Mouse (Mus musculus) cerebellum, postnatal 4 days (tissue): ENCODE measurements around the gene Swap70.
"Not testable (repeated sequence)": the region's sequence is repeated elsewhere in the genome, so short reads cannot be mapped to it uniquely, and the experiment has no call there.

Experiments
- DNase-seq, 2 experiments: peaks; one replicate each; pipeline ENCODE4 v3.0.0; 2022; ENCODE audit warnings: low spot score in 2 of 2, mixed read lengths in 1 of 2

Gene Swap70

GRCm38 (mm10) chr7:110221586-110222481, at the start of gene Swap70:
TSS of gene Swap70 (plus strand) at chr7:110221711.
- DNase-seq, result peak; percentile 59 to 71

- DNase-seq, result no peak
Observed at GRCm38 (mm10) chr7:110179208-110179607, 42.3 kb upstream of the Swap70 start.

- no peak for DNase-seq
Observed at GRCm38 (mm10) chr7:110180613-110181012, 40.9 kb upstream of the Swap70 start.

DNA sequence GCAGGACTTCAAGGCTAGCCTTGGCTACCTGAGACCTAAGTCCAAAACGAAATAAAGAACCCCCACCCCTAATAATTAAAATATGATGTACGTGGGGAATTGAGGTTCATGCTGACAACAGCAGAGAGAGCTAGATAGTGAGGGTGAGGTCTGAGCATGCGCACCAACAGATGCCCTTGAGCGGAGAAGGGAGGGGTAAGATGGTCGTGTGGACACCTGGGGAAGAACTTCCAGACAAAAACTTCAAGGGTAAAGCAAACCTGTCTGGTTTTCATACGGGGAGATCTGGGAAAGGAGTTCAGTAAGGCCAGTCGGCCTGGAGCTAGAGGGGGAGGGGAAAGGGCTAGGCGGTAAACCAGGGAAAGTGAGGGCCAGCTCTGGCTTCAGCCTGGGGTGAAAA, 40.1 kb upstream of the Swap70 start:
- DNase-seq, result no peak

- DNase-seq, result no peak
Observed at GRCm38 (mm10) chr7:110184608-110185007, 36.9 kb upstream of the Swap70 start.

- DNase-seq, result no peak
Observed at GRCm38 (mm10) chr7:110189951-110190350, 31.6 kb upstream of the Swap70 start.

DNA sequence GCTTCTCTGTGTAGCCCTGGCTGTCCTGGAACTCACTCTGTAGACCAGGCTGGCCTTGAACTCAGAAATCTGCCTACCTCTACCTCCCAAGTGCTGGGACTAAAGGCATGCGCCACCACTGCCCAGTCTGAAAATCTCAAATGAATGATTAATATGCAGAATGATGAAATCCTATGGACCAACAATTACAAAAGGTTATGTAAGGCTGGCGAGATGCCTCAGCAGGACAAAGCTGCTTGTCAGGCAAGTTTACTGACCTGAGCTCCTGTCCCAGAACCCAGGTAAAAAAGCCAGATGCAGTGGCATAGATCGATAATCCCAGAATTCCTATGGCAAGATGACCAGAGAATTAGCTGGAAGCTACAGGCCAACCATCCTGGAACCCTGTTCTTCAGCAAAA, 28.3 kb upstream of the Swap70 start:
- no peak for DNase-seq

- DNase-seq, result no peak
Observed at GRCm38 (mm10) chr7:110197176-110197575, 24.3 kb upstream of the Swap70 start.

DNA sequence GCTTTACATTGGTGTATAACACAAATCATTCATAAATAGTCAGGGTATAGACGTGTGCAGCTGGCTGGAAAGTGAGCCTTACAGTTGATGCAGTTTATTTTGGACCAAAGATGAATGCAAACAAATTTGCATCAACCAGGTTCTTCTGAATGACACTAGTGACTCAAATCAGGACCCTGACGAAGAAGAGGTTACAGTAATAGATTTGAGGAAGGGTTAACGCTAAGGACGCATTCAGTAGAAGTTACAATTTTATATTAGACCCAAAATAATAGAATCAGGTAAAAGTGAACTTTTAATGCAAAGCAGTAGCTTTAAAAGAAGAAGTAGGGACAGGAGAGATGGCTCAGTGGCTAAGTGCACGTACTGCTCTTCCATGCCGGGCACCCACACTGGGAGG, 19.6 kb upstream of the Swap70 start:
- DNase-seq, result no peak

GRCm38 (mm10) chr7:110204208-110204607, 17.3 kb upstream of the Swap70 start:
- no peak for DNase-seq

GRCm38 (mm10) chr7:110208341-110208740, 13.2 kb upstream of the Swap70 start:
- no peak for DNase-seq

DNA sequence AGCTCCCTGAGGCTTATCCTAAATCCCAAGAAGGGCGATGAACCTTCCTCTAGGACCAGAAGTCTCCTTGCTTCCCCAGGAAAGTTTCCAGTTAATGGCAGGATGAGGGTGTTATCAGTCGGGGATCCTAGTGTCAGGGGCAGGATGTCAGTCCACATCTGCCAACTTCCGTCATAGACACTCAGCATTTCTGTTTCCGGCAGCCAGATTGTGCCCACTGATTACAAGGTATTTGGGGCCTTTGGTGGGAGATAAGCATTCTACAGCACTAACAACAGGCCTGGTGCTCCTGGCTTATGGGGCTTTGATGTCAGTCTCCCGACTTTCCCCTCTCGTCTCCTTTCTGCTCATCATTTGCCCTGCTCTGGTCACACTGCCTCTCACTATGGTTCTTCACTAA, 12.1 kb upstream of the Swap70 start:
- no peak for DNase-seq

DNA sequence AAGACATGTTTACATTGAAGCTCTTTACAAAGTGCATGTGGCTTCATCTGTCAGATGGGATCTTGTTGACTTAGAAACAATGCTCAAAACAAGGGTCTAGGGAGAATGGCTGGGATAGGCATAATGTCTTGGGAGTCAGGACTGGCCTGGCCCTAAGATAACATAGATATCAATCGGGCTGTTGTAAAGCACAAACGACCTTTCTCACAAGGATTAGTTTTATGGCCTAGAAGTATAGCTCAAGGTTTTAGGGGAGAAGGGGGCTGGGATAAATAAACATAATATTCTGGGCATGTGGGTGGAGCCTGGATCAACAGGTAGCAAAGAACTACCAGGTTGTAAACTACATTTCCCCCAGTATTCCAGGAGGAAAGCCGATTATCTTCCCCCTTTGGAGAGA, 10.5 kb upstream of the Swap70 start:
- no peak for DNase-seq

DNA sequence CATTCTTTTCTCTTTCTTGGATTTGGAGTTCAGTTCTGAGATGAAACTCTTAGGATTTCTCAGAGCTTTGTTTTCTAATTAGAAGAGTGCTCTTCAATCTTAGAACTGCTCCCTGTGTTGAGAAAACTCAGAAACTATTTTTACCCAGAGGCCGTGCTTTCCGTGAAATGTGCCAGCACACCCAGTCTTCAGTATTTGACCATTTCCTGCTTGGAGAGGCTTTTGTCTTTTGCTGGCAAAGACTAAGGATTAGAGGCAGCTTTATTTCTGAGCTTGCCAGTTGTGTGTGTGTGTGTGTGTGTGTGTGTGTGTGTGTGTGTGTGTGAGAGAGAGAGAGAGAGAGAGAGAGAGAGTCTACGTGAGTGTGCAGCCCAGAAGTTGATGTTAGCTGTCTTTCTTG, 6.6 kb upstream of the Swap70 start:
- no peak for DNase-seq

DNA sequence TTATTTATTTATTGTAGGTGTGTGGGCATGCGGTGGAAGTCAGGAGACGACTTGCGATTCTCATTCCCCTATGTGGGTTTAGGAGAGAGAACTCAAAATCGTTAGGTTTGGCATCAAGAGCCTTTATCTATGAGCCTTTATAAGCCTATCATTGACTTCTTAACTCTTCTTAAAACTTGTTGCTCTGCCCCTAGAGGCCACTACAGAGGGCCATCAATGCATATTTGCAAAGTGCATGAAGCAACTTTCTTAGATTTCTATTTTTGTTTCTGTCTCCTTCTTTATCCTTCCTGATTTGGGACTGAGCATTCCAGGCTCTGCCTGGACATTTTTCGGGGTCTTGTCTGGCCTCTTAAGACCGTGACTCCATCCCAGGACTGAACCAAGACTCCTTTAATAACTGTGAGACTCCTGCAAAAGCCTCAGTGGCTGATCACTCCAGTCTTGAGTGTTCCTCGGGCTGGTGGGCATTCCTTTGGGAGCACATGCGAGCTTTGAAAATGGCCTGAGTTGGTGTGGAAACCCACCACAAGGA, 393 bp upstream of the Swap70 start:
- no peak for DNase-seq

- no peak for DNase-seq
Observed at GRCm38 (mm10) chr7:110222583-110223182, 1.2 kb downstream of the Swap70 start.

GRCm38 (mm10) chr7:110223727-110224510, 2.4 kb downstream of the Swap70 start:
- no peak for DNase-seq

- no peak for DNase-seq
Observed at GRCm38 (mm10) chr7:110226484-110226883, 5.0 kb downstream of the Swap70 start.

GRCm38 (mm10) chr7:110229967-110230366, 8.5 kb downstream of the Swap70 start:
- no peak for DNase-seq

- not testable (repeated sequence) for DNase-seq
Observed at GRCm38 (mm10) chr7:110231127-110231526, 9.6 kb downstream of the Swap70 start.

DNA sequence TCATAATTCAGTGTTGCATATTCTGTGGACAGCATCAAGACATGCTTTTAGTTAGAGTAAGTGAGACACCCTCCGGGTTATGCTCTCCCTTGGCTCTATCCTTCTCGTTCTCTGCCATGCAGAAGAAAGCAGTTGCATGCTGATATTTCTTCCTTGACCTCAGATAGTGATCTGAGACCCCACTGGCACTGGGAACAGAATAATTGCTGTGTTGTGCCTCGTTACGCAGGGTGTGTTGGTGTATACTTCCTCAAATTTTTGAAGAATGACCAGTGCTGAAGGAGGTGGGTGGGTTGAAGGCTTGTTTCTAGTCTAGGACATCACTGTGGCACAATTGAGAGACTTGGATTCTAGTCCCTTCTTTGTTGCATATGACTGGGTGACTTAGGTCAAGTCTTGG, 14.6 kb downstream of the Swap70 start:
- DNase-seq, result no peak

DNA sequence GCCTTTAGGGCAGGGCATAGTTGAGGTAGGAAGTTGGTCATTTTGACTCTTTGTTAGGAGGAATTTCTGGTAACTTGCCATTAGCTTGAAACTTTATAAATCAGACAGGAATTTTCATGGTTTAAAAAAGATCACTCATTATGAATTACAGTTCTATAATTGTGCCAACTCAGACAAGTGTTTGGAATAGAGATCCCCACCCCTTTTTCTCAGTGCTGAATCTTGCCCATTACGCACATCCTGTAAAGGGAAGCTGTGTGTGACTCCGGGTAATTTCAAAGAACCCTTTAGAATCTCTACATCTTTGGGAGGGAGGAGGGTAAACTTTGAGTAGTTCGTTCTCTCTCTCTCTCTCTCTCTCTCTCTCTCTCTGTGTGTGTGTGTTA, 15.9 kb downstream of the Swap70 start:
- no peak for DNase-seq
